Mouse (Mus musculus) bone marrow macrophage, adult 2 months (primary cell): ENCODE data around the gene Sipa1l3.

Experiments
- CTCF ChIP-seq: IDR thresholded peaks from 2 replicates; pipeline ENCODE4 v1.5.1; 2012; ENCODE audit warnings: low read depth, mild to moderate bottlenecking, low read length, moderate library complexity
- POLR2A ChIP-seq: IDR thresholded peaks from 2 replicates; pipeline ENCODE4 v1.6.1; 2012; ENCODE audit warnings: mild to moderate bottlenecking, low read depth, low read length, borderline replicate concordance

DNA sequence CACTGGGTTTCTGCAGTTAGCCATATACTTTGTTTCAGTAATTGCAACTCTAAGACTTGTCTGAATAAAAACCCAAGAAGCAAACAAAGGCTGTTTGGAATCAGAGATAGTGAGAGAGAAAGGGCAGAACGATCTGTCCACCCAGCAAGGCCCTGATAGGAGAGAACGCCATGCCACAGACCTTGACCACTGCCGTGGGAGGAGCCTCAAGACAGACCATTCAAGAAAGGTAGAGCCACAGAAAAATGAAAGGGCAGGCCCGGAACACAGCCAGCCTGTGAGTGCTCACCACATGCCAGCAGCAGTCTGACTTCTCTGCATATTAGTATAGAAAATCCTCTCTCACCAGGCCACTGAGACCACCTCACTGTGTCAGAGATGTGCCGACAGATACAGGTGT is 24.4 kb downstream of the Sipa1l3 start:
- no peak for TF ChIP-seq POLR2A
- no peak for TF ChIP-seq CTCF
